24 mouse cellular contexts compared by ENCODE assay signal in the genomic region with DNA sequence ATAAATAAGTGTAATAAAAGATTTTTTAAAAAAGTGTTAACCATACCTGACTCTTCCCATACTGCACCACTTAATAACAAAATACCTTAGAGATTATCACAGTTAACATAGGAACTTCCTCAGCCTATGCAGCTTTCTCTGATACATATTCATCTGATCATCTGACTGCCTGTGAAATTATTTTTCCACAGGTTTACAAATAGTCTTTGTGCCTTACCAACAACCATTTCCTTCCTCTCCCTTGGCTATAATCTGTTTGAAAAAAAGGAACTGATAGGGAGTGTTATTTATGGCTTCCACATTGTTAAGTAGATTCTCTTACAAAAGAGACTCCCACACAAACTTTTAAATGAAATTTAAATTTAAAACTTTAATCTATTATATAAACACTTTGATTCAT.
DNase-seq lines count a peak whose midpoint lies in the region; ATAC-seq lines count a peak whose summit lies in the region.
"Had no signal": no experiment of that assay in that cellular context is flagged by ENCODE, and none has a peak within 500 bp of the region (broad histone marks: within the 10 kb centered on the region; RNA-seq: fewer than 3 reads in every experiment).

No protein-coding gene starts in this region.

- no peaks in the 10 kb centered on the region for H3K27me3 ChIP-seq in limb, embryonic 11.5 days (ENCODE audit: control insufficient read depth, insufficient read depth, low read length)
- no peaks in the 10 kb centered on the region for H3K27me3 ChIP-seq in limb, embryonic 10.5 days (ENCODE audit: low read depth, poor library complexity, severe bottlenecking)
- H3K27me3 ChIP-seq: forebrain, embryonic 13.5 days; heart, embryonic 13.5 days; hindbrain, embryonic 12.5 days; hindbrain, embryonic 15.5 days had no signal

- H3K4me3 ChIP-seq in limb, embryonic 11.5 days (ENCODE audit: low read depth, low read length), result no peak overlapping the region
- H3K4me3 ChIP-seq in limb, embryonic 10.5 days, result no peak overlapping the region
- H3K4me3 ChIP-seq: forebrain, embryonic 10.5 days; forebrain, embryonic 13.5 days; heart, embryonic 13.5 days; hindbrain, embryonic 12.5 days; hindbrain, embryonic 15.5 days had no signal

- no peaks in the 10 kb centered on the region for H3K9me3 ChIP-seq in limb, embryonic 11.5 days (ENCODE audit: control insufficient read depth, low read length)
- no peaks in the 10 kb centered on the region for H3K9me3 ChIP-seq in limb, embryonic 10.5 days (replicated peaks)
- H3K9me3 ChIP-seq: forebrain, embryonic 10.5 days; forebrain, embryonic 13.5 days; heart, embryonic 13.5 days; hindbrain, embryonic 12.5 days; hindbrain, embryonic 15.5 days had no signal

- peak; percentile 27; the same call in 1 of the 2 replicates for ATAC-seq in limb, embryonic 11.5 days (ENCODE audit: insufficient number of reproducible peaks, low FRiP score, low TSS enrichment, low read depth)
- peak; percentile 80 for ATAC-seq in common myeloid progenitor, adult 5-6 weeks (replicated peaks; ENCODE audit: low read depth, poor library complexity, severe bottlenecking)
- peak; percentile 56; the same call in 1 of the 2 replicates for ATAC-seq in megakaryocyte, adult 5-6 weeks (ENCODE audit: poor library complexity, severe bottlenecking)
- ATAC-seq: forebrain, embryonic 13.5 days; forebrain, embryonic 16.5 days had no signal

- DNase-seq in limb, embryonic 11.5 days (ENCODE audit: low spot score), result no peak
- DNase-seq in limb, embryonic 10.5 days (ENCODE audit: low spot score), result no peak
- no peak for DNase-seq in lung, postnatal 14 days
- DNase-seq in cerebellum, adult 9-10 months, result no peak
- DNase-seq in left cerebral cortex, adult 18-20 months (ENCODE audit: low spot score in 2 of 2), result no peak
- DNase-seq: adrenal gland, adult 2 months; adrenal gland, postnatal 14 days; cerebellum, adult 11 months; cerebellum, adult 2 months; cerebellum, postnatal 10 days; cerebellum, postnatal 36 days; gastrocnemius, postnatal 10 days; gastrocnemius, postnatal 36 days; heart, adult 11 months; heart, postnatal 14 days; heart, postnatal 4 days had no signal

- H3K4me2 ChIP-seq in limb, embryonic 11.5 days (ENCODE audit: low read depth, severe bottlenecking), result no peak overlapping the region
- H3K4me2 ChIP-seq: forebrain, embryonic 13.5 days; heart, embryonic 13.5 days; hindbrain, embryonic 12.5 days; hindbrain, embryonic 15.5 days had no signal

- no peak overlapping the region for H3K9ac ChIP-seq in limb, embryonic 11.5 days (ENCODE audit: low read length)
- H3K9ac ChIP-seq: forebrain, embryonic 13.5 days; heart, embryonic 13.5 days; hindbrain, embryonic 12.5 days; hindbrain, embryonic 15.5 days had no signal

- H3K36me3 ChIP-seq in limb, embryonic 11.5 days (ENCODE audit: control insufficient read depth, insufficient read depth, low read length), result no peaks in the 10 kb centered on the region
- no peaks in the 10 kb centered on the region for H3K36me3 ChIP-seq in limb, embryonic 10.5 days
- H3K36me3 ChIP-seq: forebrain, embryonic 10.5 days; heart, embryonic 13.5 days; hindbrain, embryonic 12.5 days; hindbrain, embryonic 15.5 days had no signal

- no peak overlapping the region for H3K27ac ChIP-seq in limb, embryonic 11.5 days (replicated peaks; ENCODE audit: low read depth, low read length)
- no peak overlapping the region for H3K27ac ChIP-seq in limb, embryonic 10.5 days
- H3K27ac ChIP-seq: forebrain, embryonic 10.5 days; forebrain, embryonic 13.5 days; heart, embryonic 13.5 days; hindbrain, embryonic 12.5 days; hindbrain, embryonic 15.5 days had no signal

- H3K4me1 ChIP-seq in limb, embryonic 11.5 days (ENCODE audit: control insufficient read depth, insufficient read depth, low read length), result no peaks in the 10 kb centered on the region
- H3K4me1 ChIP-seq in limb, embryonic 10.5 days, result no peaks in the 10 kb centered on the region
- H3K4me1 ChIP-seq: heart, embryonic 13.5 days; hindbrain, embryonic 12.5 days; hindbrain, embryonic 15.5 days had no signal

Comparison
In these comparisons a context has a peak if more than half of its experiments do, and no peak if none do; other contexts are left out.
1. ATAC-seq: peak in every context shown above with its lines; median percentile 80 in common myeloid progenitor, adult 5-6 weeks; 56 in megakaryocyte, adult 5-6 weeks; 27 in limb, embryonic 11.5 days.